Mouse (Mus musculus): ENCODE measurements around the gene Rbpj. TPM values are rescaled to one million over a fixed set of nuclear protein-coding genes. Genes with fewer than 3 reads are reported as not detected.
"Not testable (repeated sequence)": the region's sequence is repeated elsewhere in the genome, so short reads cannot be mapped to it uniquely, and the experiment has no call there.

Gene Rbpj
- polyA plus RNA-seq, 1 experiment, result 13.3 TPM

- H3K4me1 ChIP-seq (ENCODE audit: control insufficient read depth, insufficient read depth, insufficient read length, low read length), result no peaks in the 10 kb centered on the region
- H3K4me3 ChIP-seq (ENCODE audit: insufficient read depth, low read depth, low read length), result no peak overlapping the region
- H3K27ac ChIP-seq (replicated peaks; ENCODE audit: low read depth, low read length), result no peak overlapping the region
Measured at GRCm38 (mm10) chr5:53542073-53542472, 76.1 kb downstream of the Rbpj start.

- Histone ChIP-seq H3K27ac (replicated peaks; ENCODE audit: low read depth, low read length) (peak overlapping the region; percentile 56), H3K4me3 (ENCODE audit: insufficient read depth, low read depth, low read length) (no peak overlapping the region), H3K4me1 (ENCODE audit: control insufficient read depth, insufficient read depth, insufficient read length, low read length) (no peaks in the 10 kb centered on the region)
Measured at GRCm38 (mm10) chr5:53543399-53543798, 77.4 kb downstream of the Rbpj start.

- H3K27ac ChIP-seq (replicated peaks; ENCODE audit: low read depth, low read length), result peak overlapping the region; percentile 39; the same call in 1 of the 2 replicates
- no peaks in the 10 kb centered on the region for H3K4me1 ChIP-seq (ENCODE audit: control insufficient read depth, insufficient read depth, insufficient read length, low read length)
- H3K4me3 ChIP-seq (ENCODE audit: insufficient read depth, low read depth, low read length), result no peak overlapping the region
Measured at GRCm38 (mm10) chr5:53543945-53544344, 78.0 kb downstream of the Rbpj start.

GRCm38 (mm10) chr5:53546440-53546839, 80.5 kb downstream of the Rbpj start:
- H3K4me3 ChIP-seq (ENCODE audit: insufficient read depth, low read depth, low read length), result no peak overlapping the region
- H3K27ac ChIP-seq (replicated peaks; ENCODE audit: low read depth, low read length), result peak overlapping the region; percentile 61
- H3K4me1 ChIP-seq (ENCODE audit: control insufficient read depth, insufficient read depth, insufficient read length, low read length), result no peaks in the 10 kb centered on the region

- Histone ChIP-seq H3K4me1 (ENCODE audit: control insufficient read depth, insufficient read depth, insufficient read length, low read length) (no peaks in the 10 kb centered on the region), H3K27ac (replicated peaks; ENCODE audit: low read depth, low read length) (peak overlapping the region; percentile 61; the same call in 1 of the 2 replicates), H3K4me3 (ENCODE audit: insufficient read depth, low read depth, low read length) (no peak overlapping the region)
Measured at GRCm38 (mm10) chr5:53546979-53547472, 81.1 kb downstream of the Rbpj start.

- not testable (repeated sequence) for H3K4me3 ChIP-seq (ENCODE audit: insufficient read depth, low read depth, low read length); H3K4me1 ChIP-seq (ENCODE audit: control insufficient read depth, insufficient read depth, insufficient read length, low read length); H3K27ac ChIP-seq (replicated peaks; ENCODE audit: low read depth, low read length)
Measured at GRCm38 (mm10) chr5:53550329-53550728, 84.4 kb downstream of the Rbpj start.

GRCm38 (mm10) chr5:53551394-53551793, 85.4 kb downstream of the Rbpj start:
- H3K27ac ChIP-seq (replicated peaks; ENCODE audit: low read depth, low read length), result no peak overlapping the region
- no peaks in the 10 kb centered on the region for H3K4me1 ChIP-seq (ENCODE audit: control insufficient read depth, insufficient read depth, insufficient read length, low read length)
- H3K4me3 ChIP-seq (ENCODE audit: insufficient read depth, low read depth, low read length), result no peak overlapping the region

- no peak overlapping the region for H3K27ac ChIP-seq (replicated peaks; ENCODE audit: low read depth, low read length)
- H3K4me3 ChIP-seq (ENCODE audit: insufficient read depth, low read depth, low read length), result no peak overlapping the region
- no peaks in the 10 kb centered on the region for H3K4me1 ChIP-seq (ENCODE audit: control insufficient read depth, insufficient read depth, insufficient read length, low read length)
Measured at GRCm38 (mm10) chr5:53551910-53552309, 86.0 kb downstream of the Rbpj start.

GRCm38 (mm10) chr5:53553281-53553680, 87.3 kb downstream of the Rbpj start:
- Histone ChIP-seq H3K4me1 (ENCODE audit: control insufficient read depth, insufficient read depth, insufficient read length, low read length) (no peaks in the 10 kb centered on the region), H3K4me3 (ENCODE audit: insufficient read depth, low read depth, low read length) (no peak overlapping the region), H3K27ac (replicated peaks; ENCODE audit: low read depth, low read length) (no peak overlapping the region)

GRCm38 (mm10) chr5:53554180-53554579, 88.2 kb downstream of the Rbpj start:
- no peaks in the 10 kb centered on the region for H3K4me1 ChIP-seq (ENCODE audit: control insufficient read depth, insufficient read depth, insufficient read length, low read length)
- H3K27ac ChIP-seq (replicated peaks; ENCODE audit: low read depth, low read length), result no peak overlapping the region
- no peak overlapping the region for H3K4me3 ChIP-seq (ENCODE audit: insufficient read depth, low read depth, low read length)

- Histone ChIP-seq H3K27ac (replicated peaks; ENCODE audit: low read depth, low read length) (no peak overlapping the region), H3K4me3 (ENCODE audit: insufficient read depth, low read depth, low read length) (no peak overlapping the region)
Measured at GRCm38 (mm10) chr5:53554926-53555325, 89.0 kb downstream of the Rbpj start.

GRCm38 (mm10) chr5:53555474-53555873, 89.5 kb downstream of the Rbpj start:
- Histone ChIP-seq H3K27ac (replicated peaks; ENCODE audit: low read depth, low read length) (no peak overlapping the region), H3K4me1 (ENCODE audit: control insufficient read depth, insufficient read depth, insufficient read length, low read length) (no peaks in the 10 kb centered on the region), H3K4me3 (ENCODE audit: insufficient read depth, low read depth, low read length) (no peak overlapping the region)

More at GRCm38 (mm10) chr5:53554926-53555325, 89.0 kb downstream of the Rbpj start:
- H3K4me1 ChIP-seq (ENCODE audit: control insufficient read depth, insufficient read depth, insufficient read length, low read length), result no peaks in the 10 kb centered on the region

- Histone ChIP-seq H3K4me1 (ENCODE audit: control insufficient read depth, insufficient read depth, insufficient read length, low read length) (no peaks in the 10 kb centered on the region), H3K27ac (replicated peaks; ENCODE audit: low read depth, low read length) (no peak overlapping the region)
Measured at GRCm38 (mm10) chr5:53555929-53556328, 90.0 kb downstream of the Rbpj start.

GRCm38 (mm10) chr5:53557544-53558260, 91.8 kb downstream of the Rbpj start:
- H3K27ac ChIP-seq (replicated peaks; ENCODE audit: low read depth, low read length), result no peak overlapping the region
- no peak overlapping the region for H3K4me3 ChIP-seq (ENCODE audit: insufficient read depth, low read depth, low read length)
- H3K4me1 ChIP-seq (ENCODE audit: control insufficient read depth, insufficient read depth, insufficient read length, low read length), result no peaks in the 10 kb centered on the region

More at GRCm38 (mm10) chr5:53555929-53556328, 90.0 kb downstream of the Rbpj start:
- H3K4me3 ChIP-seq (ENCODE audit: insufficient read depth, low read depth, low read length), result no peak overlapping the region

GRCm38 (mm10) chr5:53561160-53561559, 95.2 kb downstream of the Rbpj start:
- Histone ChIP-seq H3K4me1 (ENCODE audit: control insufficient read depth, insufficient read depth, insufficient read length, low read length) (no peaks in the 10 kb centered on the region), H3K4me3 (ENCODE audit: insufficient read depth, low read depth, low read length) (no peak overlapping the region), H3K27ac (replicated peaks; ENCODE audit: low read depth, low read length) (no peak overlapping the region)

GRCm38 (mm10) chr5:53564309-53564708, 98.4 kb downstream of the Rbpj start:
- Histone ChIP-seq H3K27ac (replicated peaks; ENCODE audit: low read depth, low read length) (no peak overlapping the region), H3K4me3 (ENCODE audit: insufficient read depth, low read depth, low read length) (no peak overlapping the region), H3K4me1 (ENCODE audit: control insufficient read depth, insufficient read depth, insufficient read length, low read length) (no peaks in the 10 kb centered on the region)
